Mouse (Mus musculus) B cell, adult (primary cell): ENCODE measurements around the gene Olfr1208. TPM values are rescaled to one million over a fixed set of nuclear protein-coding genes. Genes with fewer than 3 reads are reported as not detected.

Experiments used
- total RNA-seq: library from RNA; stranded (reverse); gene quantifications from 4 replicates; pipeline ENCODE4 v1.2.4, GENCODE M21; 2023; ENCODE audit not compliant: inconsistent age

Gene Olfr1208
- not detected in 4 replicates for total RNA-seq

GRCm38 (mm10) chr2:88902211-88902610 is at the start of gene Olfr1208:
Olfr1208 (minus strand) TSS chr2:88902311.

GRCm38 (mm10) chr2:88938011-88938410 is 35.9 kb upstream of the Olfr1208 start, which contains the start of gene Olfr1211:
Olfr1211 (minus strand) TSS chr2:88938111.

GRCm38 (mm10) chr2:88915057-88915456 is 12.9 kb upstream of the Olfr1208 start, which contains the start of gene Olfr1209:
Olfr1209 (minus strand) TSS chr2:88915157.

GRCm38 (mm10) chr2:88862931-88863330 is 39.2 kb downstream of the Olfr1208 start, which contains the start of gene Olfr1206:
Olfr1206 (plus strand) TSS chr2:88863231.

GRCm38 (mm10) chr2:88848992-88849391 is 53.1 kb downstream of the Olfr1208 start, which contains the start of gene Olfr1204:
Olfr1204 (plus strand) TSS chr2:88849292.

Other genes starting within 250 kb of the Olfr1208 start
- gene Olfr1193, start 226.7 kb downstream of the Olfr1208 start, total RNA-seq: not detected in 4 replicates
- not detected in 4 replicates for gene Olfr1195, start 213.1 kb downstream of the Olfr1208 start, total RNA-seq
- gene Olfr1196, start 197.7 kb downstream of the Olfr1208 start, total RNA-seq: not detected in 4 replicates
- not detected in 4 replicates for gene Olfr1197, start 169.9 kb downstream of the Olfr1208 start, total RNA-seq
- not detected in 4 replicates for gene Olfr1198, start 150.9 kb downstream of the Olfr1208 start, total RNA-seq
- gene Olfr1199, start 141.8 kb downstream of the Olfr1208 start, total RNA-seq: not detected in 4 replicates
- gene Olfr1200, start 131.8 kb downstream of the Olfr1208 start, total RNA-seq: not detected in 4 replicates
- not detected in 4 replicates for gene Olfr1201, start 109.3 kb downstream of the Olfr1208 start, total RNA-seq
- not detected in 4 replicates for gene Olfr1202, start 87.8 kb downstream of the Olfr1208 start, total RNA-seq
- gene Olfr1205, start 72.6 kb downstream of the Olfr1208 start, total RNA-seq: not detected in 4 replicates
- not detected in 4 replicates for gene Olfr1204, start 53.0 kb downstream of the Olfr1208 start, total RNA-seq
- gene Olfr1206, start 39.1 kb downstream of the Olfr1208 start, total RNA-seq: not detected in 4 replicates
- not detected in 4 replicates for gene Olfr1209, start 12.8 kb upstream of the Olfr1208 start, total RNA-seq
- not detected in 4 replicates for gene Olfr1211, start 35.8 kb upstream of the Olfr1208 start, total RNA-seq
- gene Olfr1212, start 51.7 kb upstream of the Olfr1208 start, total RNA-seq: not detected in 4 replicates
- not detected in 4 replicates for gene Gm13762, start 78.0 kb upstream of the Olfr1208 start, total RNA-seq
- not detected in 4 replicates for gene Olfr1214, start 90.3 kb upstream of the Olfr1208 start, total RNA-seq
- not detected in 4 replicates for gene Olfr1215, start 104.7 kb upstream of the Olfr1208 start, total RNA-seq
- gene Olfr1216, start 116.0 kb upstream of the Olfr1208 start, total RNA-seq: not detected in 4 replicates
- not detected in 4 replicates for gene Olfr1217, start 129.8 kb upstream of the Olfr1208 start, total RNA-seq
- not detected in 4 replicates for gene Olfr1218, start 158.9 kb upstream of the Olfr1208 start, total RNA-seq
- gene Olfr1219, start 181.2 kb upstream of the Olfr1208 start, total RNA-seq: not detected in 4 replicates
- not detected in 4 replicates for gene Olfr1220, start 204.5 kb upstream of the Olfr1208 start, total RNA-seq
- not detected in 4 replicates for gene Olfr1221, start 215.0 kb upstream of the Olfr1208 start, total RNA-seq
- gene Olfr1222, start 230.7 kb upstream of the Olfr1208 start, total RNA-seq: not detected in 4 replicates
- not detected in 4 replicates for gene Olfr1223, start 249.2 kb upstream of the Olfr1208 start, total RNA-seq